Mouse (Mus musculus): Measurements from ENCODE around the gene Acsbg1. TPM values are rescaled to one million over a fixed set of nuclear protein-coding genes. Genes with fewer than 3 reads are reported as not detected.

Gene Acsbg1
- polyA plus RNA-seq, 1 experiment from 2014 or later, result 0.11 TPM

GRCm38 (mm10) chr9:54683814-54684605 lies 22.3 kb upstream of the Acsbg1 start:
- WGBS, result 74% methylated on average over 7 of the region's 7 CpGs
- H3K36me3 ChIP-seq (ENCODE audit: control insufficient read depth, insufficient read depth, low read length), result no peaks in the 10 kb centered on the region
- H3K27ac ChIP-seq (ENCODE audit: low read depth, low read length), result no peak overlapping the region
- H3K4me2 ChIP-seq, result no peak overlapping the region
- ATAC-seq (replicated peaks; ENCODE audit: low FRiP score) (no peak), DNase-seq (ENCODE audit: low spot score) (no peak)
- no peaks in the 10 kb centered on the region for H3K9me3 ChIP-seq (ENCODE audit: control insufficient read depth, low read length)
- no peak overlapping the region for H3K4me3 ChIP-seq (ENCODE audit: low read depth, low read length)
- H3K4me1 ChIP-seq (replicated peaks; ENCODE audit: control insufficient read depth, insufficient read depth, low read length), result no peaks in the 10 kb centered on the region
- H3K27me3 ChIP-seq (replicated peaks; ENCODE audit: control insufficient read depth, insufficient read depth, low read length), result no peaks in the 10 kb centered on the region; the same call in 1 of the 2 replicates
- H3K9ac ChIP-seq (ENCODE audit: low read depth, low read length), result no peak overlapping the region

- Histone ChIP-seq H3K36me3 (ENCODE audit: control insufficient read depth, insufficient read depth, low read length) (no peaks in the 10 kb centered on the region), H3K4me2 (no peak overlapping the region), H3K9ac (ENCODE audit: low read depth, low read length) (no peak overlapping the region), H3K9me3 (ENCODE audit: control insufficient read depth, low read length) (no peaks in the 10 kb centered on the region), H3K27ac (ENCODE audit: low read depth, low read length) (no peak overlapping the region), H3K4me3 (ENCODE audit: low read depth, low read length) (no peak overlapping the region), H3K27me3 (replicated peaks; ENCODE audit: control insufficient read depth, insufficient read depth, low read length) (no peaks in the 10 kb centered on the region; the same call in 1 of the 2 replicates), H3K4me1 (replicated peaks; ENCODE audit: control insufficient read depth, insufficient read depth, low read length) (no peaks in the 10 kb centered on the region)
- DNase-seq (ENCODE audit: low spot score), result no peak
- no peak for ATAC-seq (replicated peaks; ENCODE audit: low FRiP score)
- 80% methylated on average over 4 of the region's 4 CpGs for WGBS
These were observed 21.2 kb upstream of the Acsbg1 start for GRCm38 (mm10) chr9:54682846-54683245.

- Histone ChIP-seq H3K4me3 (ENCODE audit: low read depth, low read length) (peak overlapping the region; percentile 39), H3K27me3 (replicated peaks; ENCODE audit: control insufficient read depth, insufficient read depth, low read length) (peaks cover 5% of the 10 kb centered on the region), H3K4me2 (peak overlapping the region; percentile 76), H3K36me3 (ENCODE audit: control insufficient read depth, insufficient read depth, low read length) (no peaks in the 10 kb centered on the region), H3K9ac (ENCODE audit: low read depth, low read length) (peak overlapping the region; percentile 57; the same call in 1 of the 2 replicates), H3K27ac (ENCODE audit: low read depth, low read length) (no peak overlapping the region), H3K4me1 (replicated peaks; ENCODE audit: control insufficient read depth, insufficient read depth, low read length) (no peaks in the 10 kb centered on the region), H3K9me3 (ENCODE audit: control insufficient read depth, low read length) (no peaks in the 10 kb centered on the region)
- 2% methylated on average over 14 of the region's 14 CpGs for WGBS
- DNase-seq (ENCODE audit: low spot score) (peak; percentile 78), ATAC-seq (replicated peaks; ENCODE audit: low FRiP score) (peak; percentile 80; the same call in 1 of the 2 replicates)
These were observed 14.9 kb upstream of the Acsbg1 start for GRCm38 (mm10) chr9:54676531-54676986.

GRCm38 (mm10) chr9:54673887-54674286 lies 12.2 kb upstream of the Acsbg1 start:
- Histone ChIP-seq H3K9me3 (ENCODE audit: control insufficient read depth, low read length) (no peaks in the 10 kb centered on the region), H3K4me3 (ENCODE audit: low read depth, low read length) (no peak overlapping the region), H3K27me3 (replicated peaks; ENCODE audit: control insufficient read depth, insufficient read depth, low read length) (peaks cover 5% of the 10 kb centered on the region), H3K4me2 (no peak overlapping the region), H3K36me3 (ENCODE audit: control insufficient read depth, insufficient read depth, low read length) (no peaks in the 10 kb centered on the region), H3K9ac (ENCODE audit: low read depth, low read length) (no peak overlapping the region), H3K4me1 (replicated peaks; ENCODE audit: control insufficient read depth, insufficient read depth, low read length) (no peaks in the 10 kb centered on the region), H3K27ac (ENCODE audit: low read depth, low read length) (no peak overlapping the region)
- DNase-seq (ENCODE audit: low spot score), result no peak
- 83% methylated on average over 13 of the region's 13 CpGs for WGBS
- no peak for ATAC-seq (replicated peaks; ENCODE audit: low FRiP score)

GRCm38 (mm10) chr9:54671962-54672361 lies 10.3 kb upstream of the Acsbg1 start:
- ATAC-seq (replicated peaks; ENCODE audit: low FRiP score) (no peak), DNase-seq (ENCODE audit: low spot score) (no peak)
- Histone ChIP-seq H3K9me3 (ENCODE audit: control insufficient read depth, low read length) (no peaks in the 10 kb centered on the region), H3K27ac (ENCODE audit: low read depth, low read length) (no peak overlapping the region), H3K36me3 (ENCODE audit: control insufficient read depth, insufficient read depth, low read length) (no peaks in the 10 kb centered on the region), H3K4me2 (no peak overlapping the region), H3K9ac (ENCODE audit: low read depth, low read length) (no peak overlapping the region), H3K4me3 (ENCODE audit: low read depth, low read length) (no peak overlapping the region), H3K27me3 (replicated peaks; ENCODE audit: control insufficient read depth, insufficient read depth, low read length) (no peaks in the 10 kb centered on the region; the same call in 1 of the 2 replicates), H3K4me1 (replicated peaks; ENCODE audit: control insufficient read depth, insufficient read depth, low read length) (no peaks in the 10 kb centered on the region)
- WGBS, result 71% methylated on average over 3 of the region's 3 CpGs

- no peaks in the 10 kb centered on the region for H3K4me1 ChIP-seq (replicated peaks; ENCODE audit: control insufficient read depth, insufficient read depth, low read length)
- H3K36me3 ChIP-seq (ENCODE audit: control insufficient read depth, insufficient read depth, low read length), result no peaks in the 10 kb centered on the region
- DNase-seq (ENCODE audit: low spot score) (no peak), ATAC-seq (replicated peaks; ENCODE audit: low FRiP score) (no peak)
- H3K27me3 ChIP-seq (replicated peaks; ENCODE audit: control insufficient read depth, insufficient read depth, low read length), result no peaks in the 10 kb centered on the region
- no peak overlapping the region for H3K4me3 ChIP-seq (ENCODE audit: low read depth, low read length)
- no peak overlapping the region for H3K27ac ChIP-seq (ENCODE audit: low read depth, low read length)
- H3K4me2 ChIP-seq, result no peak overlapping the region
- H3K9me3 ChIP-seq (ENCODE audit: control insufficient read depth, low read length), result no peaks in the 10 kb centered on the region
- no peak overlapping the region for H3K9ac ChIP-seq (ENCODE audit: low read depth, low read length)
- WGBS, result 77% methylated on average over 4 of the region's 4 CpGs
These were observed 6.8 kb upstream of the Acsbg1 start for GRCm38 (mm10) chr9:54668455-54668854.

- ATAC-seq (replicated peaks; ENCODE audit: low FRiP score), result no peak
These were observed 4.4 kb upstream of the Acsbg1 start for GRCm38 (mm10) chr9:54666116-54666515.

GRCm38 (mm10) chr9:54664358-54664757 lies 2.7 kb upstream of the Acsbg1 start:
- Histone ChIP-seq H3K4me1 (replicated peaks; ENCODE audit: control insufficient read depth, insufficient read depth, low read length) (no peaks in the 10 kb centered on the region), H3K27me3 (replicated peaks; ENCODE audit: control insufficient read depth, insufficient read depth, low read length) (no peaks in the 10 kb centered on the region), H3K9me3 (ENCODE audit: control insufficient read depth, low read length) (no peaks in the 10 kb centered on the region), H3K4me2 (no peak overlapping the region), H3K36me3 (ENCODE audit: control insufficient read depth, insufficient read depth, low read length) (no peaks in the 10 kb centered on the region), H3K4me3 (ENCODE audit: low read depth, low read length) (no peak overlapping the region), H3K9ac (ENCODE audit: low read depth, low read length) (no peak overlapping the region), H3K27ac (ENCODE audit: low read depth, low read length) (no peak overlapping the region)
- DNase-seq (ENCODE audit: low spot score) (no peak), ATAC-seq (replicated peaks; ENCODE audit: low FRiP score) (no peak)
- WGBS, result 78% methylated on average over 9 of the region's 9 CpGs

More at GRCm38 (mm10) chr9:54666116-54666515, 4.4 kb upstream of the Acsbg1 start:
- Histone ChIP-seq H3K9ac (ENCODE audit: low read depth, low read length) (no peak overlapping the region), H3K9me3 (ENCODE audit: control insufficient read depth, low read length) (no peaks in the 10 kb centered on the region), H3K27me3 (replicated peaks; ENCODE audit: control insufficient read depth, insufficient read depth, low read length) (no peaks in the 10 kb centered on the region), H3K36me3 (ENCODE audit: control insufficient read depth, insufficient read depth, low read length) (no peaks in the 10 kb centered on the region), H3K4me3 (ENCODE audit: low read depth, low read length) (no peak overlapping the region), H3K27ac (ENCODE audit: low read depth, low read length) (no peak overlapping the region), H3K4me1 (replicated peaks; ENCODE audit: control insufficient read depth, insufficient read depth, low read length) (no peaks in the 10 kb centered on the region), H3K4me2 (no peak overlapping the region)
- DNase-seq (ENCODE audit: low spot score), result no peak
- WGBS, result 90% methylated on average over 3 of the region's 3 CpGs

- ATAC-seq (replicated peaks; ENCODE audit: low FRiP score), result no peak
- H3K27ac ChIP-seq (ENCODE audit: low read depth, low read length), result no peak overlapping the region
- H3K4me1 ChIP-seq (replicated peaks; ENCODE audit: control insufficient read depth, insufficient read depth, low read length), result no peaks in the 10 kb centered on the region
- no peak for DNase-seq (ENCODE audit: low spot score)
- H3K27me3 ChIP-seq (replicated peaks; ENCODE audit: control insufficient read depth, insufficient read depth, low read length), result no peaks in the 10 kb centered on the region
- H3K4me2 ChIP-seq, result no peak overlapping the region
- H3K36me3 ChIP-seq (ENCODE audit: control insufficient read depth, insufficient read depth, low read length), result no peaks in the 10 kb centered on the region
- no peak overlapping the region for H3K4me3 ChIP-seq (ENCODE audit: low read depth, low read length)
- no peaks in the 10 kb centered on the region for H3K9me3 ChIP-seq (ENCODE audit: control insufficient read depth, low read length)
- WGBS, result 72% methylated on average over 6 of the region's 6 CpGs
- H3K9ac ChIP-seq (ENCODE audit: low read depth, low read length), result no peak overlapping the region
These were observed 2.9 kb downstream of the Acsbg1 start for GRCm38 (mm10) chr9:54658773-54659172.

Data from liver, embryonic 11.5 days (tissue).